Mouse (Mus musculus): Measurements from ENCODE around the gene Cryz. TPM values are rescaled to one million over a fixed set of nuclear protein-coding genes. Genes with fewer than 3 reads are reported as not detected.

Cryz gene
- 10 to 100 TPM; 15.5 to 21.8 TPM for total RNA-seq (2021)
- long read RNA-seq, experiment 1, transcript Cryz-208 (9 exons, 2,505 nt): major isoform, 6 of 11 reads
- long read RNA-seq, experiment 1, partial matches to known transcripts: 1 of 11 reads
- long read RNA-seq, experiment 1, other reads (novel, unspliced or antisense): 4 of 11 reads
- long read RNA-seq, experiment 2, transcript Cryz-208 (9 exons, 2,505 nt): major isoform, 14 of 15 reads
- long read RNA-seq, experiment 2, partial matches to known transcripts: 0 of 15 reads
- long read RNA-seq, experiment 2, other reads (novel, unspliced or antisense): 1 of 15 reads

GRCm38 (mm10) chr3:154596488-154596933, at the start of gene Cryz:
Gene Cryz, plus strand, starts transcription at chr3:154596711.
- intact Hi-C loops (cut with DNase I): loop anchor here (2.0 kb wide), 1 partner anchor 496 kb away; the partner anchor contains the start of genes Fpgt and Lrriq3
- DNase-seq (ENCODE audit: extremely low spot score in 1 of 2, low spot score in 2 of 2): peak; percentile 89 to 90
- peak within 1 kb of the TSS; percentile 96 for H3K27ac ChIP-seq
- TF ChIP-seq CTCF (IDR thresholded peaks at IDR 0.05): peak; percentile 92
- peak within 1 kb of the TSS; percentile 100 for H3K4me3 ChIP-seq

- intact Hi-C loops (cut with DNase I): no loop called here
- Histone ChIP-seq H3K4me3 (0 out of 2 replicates have a peak overlapping the region, but pooled peaks have one; percentile 18), H3K27ac (no peak overlapping the region)
- no peak for TF ChIP-seq CTCF (IDR thresholded peaks at IDR 0.05)
- DNase-seq (ENCODE audit: extremely low spot score in 1 of 2, low spot score in 2 of 2): no peak
Observed at GRCm38 (mm10) chr3:154547549-154548426, 48.7 kb upstream of the Cryz start.

- intact Hi-C loops (cut with DNase I): no loop called here
- H3K27ac ChIP-seq: no peak overlapping the region
- no peak overlapping the region for H3K4me3 ChIP-seq
- no peak for TF ChIP-seq CTCF (IDR thresholded peaks at IDR 0.05)
- no peak for DNase-seq (ENCODE audit: extremely low spot score in 1 of 2, low spot score in 2 of 2)
Observed at GRCm38 (mm10) chr3:154548868-154549301, 47.6 kb upstream of the Cryz start.

- Histone ChIP-seq H3K4me3 (no peak overlapping the region), H3K27ac (no peak overlapping the region)
- intact Hi-C loops (cut with DNase I): no loop called here
- no peak for TF ChIP-seq CTCF (IDR thresholded peaks at IDR 0.05)
- no peak for DNase-seq (ENCODE audit: extremely low spot score in 1 of 2, low spot score in 2 of 2)
Observed at GRCm38 (mm10) chr3:154550326-154551034, 46.0 kb upstream of the Cryz start.

GRCm38 (mm10) chr3:154551035-154551411, 45.5 kb upstream of the Cryz start:
- DNase-seq (ENCODE audit: extremely low spot score in 1 of 2, low spot score in 2 of 2): no peak
- H3K4me3 ChIP-seq: no peak overlapping the region
- intact Hi-C loops (cut with DNase I): no loop called here
- TF ChIP-seq CTCF (IDR thresholded peaks at IDR 0.05): no peak
- H3K27ac ChIP-seq: no peak overlapping the region

GRCm38 (mm10) chr3:154562192-154562591, 34.3 kb upstream of the Cryz start:
- DNase-seq (ENCODE audit: extremely low spot score in 1 of 2, low spot score in 2 of 2): no peak
- no peak for TF ChIP-seq CTCF (IDR thresholded peaks at IDR 0.05)
- intact Hi-C loops (cut with DNase I): no loop called here
- no peak overlapping the region for H3K27ac ChIP-seq
- H3K4me3 ChIP-seq: no peak overlapping the region

- TF ChIP-seq CTCF (IDR thresholded peaks at IDR 0.05): no peak
- Histone ChIP-seq H3K27ac (no peak overlapping the region), H3K4me3 (no peak overlapping the region)
- no peak for DNase-seq (ENCODE audit: extremely low spot score in 1 of 2, low spot score in 2 of 2)
- intact Hi-C loops (cut with DNase I): no loop called here
Observed at GRCm38 (mm10) chr3:154565437-154565836, 31.1 kb upstream of the Cryz start.

GRCm38 (mm10) chr3:154570029-154570575, 26.4 kb upstream of the Cryz start:
- H3K4me3 ChIP-seq: no peak overlapping the region
- H3K27ac ChIP-seq: no peak overlapping the region
- TF ChIP-seq CTCF (IDR thresholded peaks at IDR 0.05): no peak
- intact Hi-C loops (cut with DNase I): loop anchor here (5.0 kb wide), 1 partner anchor 608 kb away; no protein-coding TSS in a partner anchor
- DNase-seq (ENCODE audit: extremely low spot score in 1 of 2, low spot score in 2 of 2): no peak

- TF ChIP-seq CTCF (IDR thresholded peaks at IDR 0.05): no peak
- H3K27ac ChIP-seq: no peak overlapping the region
- no peak for DNase-seq (ENCODE audit: extremely low spot score in 1 of 2, low spot score in 2 of 2)
- intact Hi-C loops (cut with DNase I): loop anchor here (5.0 kb wide), 1 partner anchor 608 kb away; no protein-coding TSS in a partner anchor
- H3K4me3 ChIP-seq: no peak overlapping the region
Observed at GRCm38 (mm10) chr3:154570786-154571185, 25.7 kb upstream of the Cryz start.

- peak; percentile 65 to 71 for DNase-seq (ENCODE audit: extremely low spot score in 1 of 2, low spot score in 2 of 2)
- H3K27ac ChIP-seq: no peak overlapping the region
- TF ChIP-seq CTCF (IDR thresholded peaks at IDR 0.05): peak; percentile 90
- no peak overlapping the region for H3K4me3 ChIP-seq
- intact Hi-C loops (cut with DNase I): loop anchor here (1.0 to 5.0 kb wide), 3 partner anchors 242 to 610 kb away; partner anchors contain the start of gene Lhx8
Observed at GRCm38 (mm10) chr3:154572341-154572972, 24.1 kb upstream of the Cryz start.

GRCm38 (mm10) chr3:154573666-154574065, 22.8 kb upstream of the Cryz start:
- DNase-seq (ENCODE audit: extremely low spot score in 1 of 2, low spot score in 2 of 2): no peak
- intact Hi-C loops (cut with DNase I): loop anchor here (2.0 to 5.0 kb wide), 2 partner anchors 243 to 611 kb away; partner anchors contain the start of gene Lhx8
- Histone ChIP-seq H3K27ac (no peak overlapping the region), H3K4me3 (no peak overlapping the region)
- TF ChIP-seq CTCF (IDR thresholded peaks at IDR 0.05): no peak

Data from left cerebral cortex, adult 2 months (tissue).